Comparison of ENCODE assay signal across 21 mouse cellular contexts in the genomic region with DNA sequence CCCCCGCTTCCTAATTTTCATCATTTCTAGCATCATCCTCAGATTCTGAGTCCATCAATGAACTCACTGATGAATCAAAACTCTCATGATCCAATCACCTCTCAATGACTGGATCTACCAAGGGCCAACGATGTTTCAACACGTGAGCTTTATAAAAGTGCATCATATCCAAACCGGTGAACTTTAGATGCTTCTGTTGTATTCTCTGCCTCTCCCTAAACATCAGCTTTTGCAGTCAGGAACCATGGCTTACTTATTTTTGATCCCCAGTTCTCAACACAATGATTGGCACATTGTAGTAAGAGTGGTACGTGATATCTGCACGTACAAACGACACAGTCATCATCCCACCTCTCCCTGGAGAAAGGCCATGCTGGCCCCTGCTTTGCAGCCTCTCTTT.
DNase-seq lines count a peak whose midpoint lies in the region; ATAC-seq lines count a peak whose summit lies in the region.
"Had no signal": no experiment of that assay in that cellular context is flagged by ENCODE, and none has a peak within 500 bp of the region (broad histone marks: within the 10 kb centered on the region; RNA-seq: fewer than 3 reads in every experiment).

No protein-coding gene starts in this region.

- WGBS in midbrain, embryonic 11.5 days = 95% methylated on average over 7 of the region's 7 CpGs
- WGBS in midbrain, embryonic 16.5 days = 96% methylated on average over 7 of the region's 7 CpGs

- H3K4me3 ChIP-seq in midbrain, embryonic 11.5 days (ENCODE audit: low read depth, low read length) = no peak overlapping the region
- H3K4me3 ChIP-seq in midbrain, embryonic 16.5 days (ENCODE audit: low read depth, low read length) = no peak overlapping the region

- intact Hi-C loops in heart, postnatal 36 days (cut with DNase I) = no loop called here

- no peaks in the 10 kb centered on the region for H3K4me1 ChIP-seq in midbrain, embryonic 11.5 days (ENCODE audit: control insufficient read depth, insufficient read depth, low read length)
- H3K4me1 ChIP-seq in midbrain, embryonic 16.5 days (ENCODE audit: control insufficient read depth, insufficient read depth, low read length) = no peaks in the 10 kb centered on the region

- ATAC-seq in midbrain, embryonic 11.5 days (ENCODE audit: low FRiP score) = no peak
- ATAC-seq in midbrain, embryonic 16.5 days = no peak
- ATAC-seq: activated CD4-positive, CD25-positive, alpha-beta regulatory T cell, adult 4 months; CD4-positive, CD25-positive, alpha-beta regulatory T cell, adult 4 months; Patski had no signal

- H3K4me2 ChIP-seq in midbrain, embryonic 11.5 days = no peak overlapping the region
- no peak overlapping the region for H3K4me2 ChIP-seq in midbrain, embryonic 16.5 days (ENCODE audit: low read length)

- no peak overlapping the region for H3K9ac ChIP-seq in midbrain, embryonic 11.5 days (ENCODE audit: low read length)
- H3K9ac ChIP-seq in midbrain, embryonic 16.5 days (ENCODE audit: low read depth, low read length) = no peak overlapping the region

- H3K36me3 ChIP-seq in midbrain, embryonic 11.5 days (ENCODE audit: control insufficient read depth, insufficient read depth, low read length) = no peaks in the 10 kb centered on the region
- H3K36me3 ChIP-seq in midbrain, embryonic 16.5 days (ENCODE audit: control insufficient read depth, insufficient read depth, low read length) = no peaks in the 10 kb centered on the region
- H3K36me3 ChIP-seq: G1E had no signal

- no peak overlapping the region for H3K27ac ChIP-seq in midbrain, embryonic 11.5 days (ENCODE audit: low read depth, low read length)
- no peak overlapping the region for H3K27ac ChIP-seq in midbrain, embryonic 16.5 days (ENCODE audit: low read length)

- no peaks in the 10 kb centered on the region for H3K27me3 ChIP-seq in midbrain, embryonic 11.5 days (ENCODE audit: control insufficient read depth, insufficient read depth, low read length)
- no peaks in the 10 kb centered on the region for H3K27me3 ChIP-seq in midbrain, embryonic 16.5 days (ENCODE audit: control insufficient read depth, insufficient read depth, low read depth, low read length)
- H3K27me3 ChIP-seq: CH12.LX, Patski had no signal

- peak; percentile 53 for DNase-seq in heart, adult 11 months
- no peak for DNase-seq in heart, postnatal 36 days
- DNase-seq in midbrain, embryonic 11.5 days (ENCODE audit: low spot score, missing footprints) = peak; percentile 60
- DNase-seq in testis, postnatal 10 days (ENCODE audit: low spot score) = peak; percentile 25
- no peak for DNase-seq in testis, postnatal 14 days (ENCODE audit: low spot score)
- DNase-seq: adrenal gland, adult 2 months; adrenal gland, adult 8-10 months; adrenal gland, postnatal 10 days; adrenal gland, postnatal 14 days; adrenal gland, postnatal 25 days; adrenal gland, postnatal 36 days; B cell, adult 2 months; cerebellum, adult 11 months; cerebellum, adult 11-12 months; cerebellum, adult 18-20 months had no signal

- no peaks in the 10 kb centered on the region for H3K9me3 ChIP-seq in midbrain, embryonic 11.5 days (ENCODE audit: control insufficient read depth, low read length)
- H3K9me3 ChIP-seq in midbrain, embryonic 16.5 days (replicated peaks; ENCODE audit: control insufficient read depth, low read length, poor library complexity, severe bottlenecking) = no peaks in the 10 kb centered on the region
- H3K9me3 ChIP-seq: G1E had no signal

Comparison
In these comparisons a context has a peak if more than half of its experiments do, and no peak if none do; other contexts are left out.
1. DNase-seq: peak in heart, adult 11 months (single experiment), midbrain, embryonic 11.5 days (single experiment) and testis, postnatal 10 days (single experiment); none in heart, postnatal 36 days (0 of 2) and testis, postnatal 14 days (single experiment).